Mouse (Mus musculus): Measurements from ENCODE around the gene Cxcl1.

Gene Cxcl1

DNA sequence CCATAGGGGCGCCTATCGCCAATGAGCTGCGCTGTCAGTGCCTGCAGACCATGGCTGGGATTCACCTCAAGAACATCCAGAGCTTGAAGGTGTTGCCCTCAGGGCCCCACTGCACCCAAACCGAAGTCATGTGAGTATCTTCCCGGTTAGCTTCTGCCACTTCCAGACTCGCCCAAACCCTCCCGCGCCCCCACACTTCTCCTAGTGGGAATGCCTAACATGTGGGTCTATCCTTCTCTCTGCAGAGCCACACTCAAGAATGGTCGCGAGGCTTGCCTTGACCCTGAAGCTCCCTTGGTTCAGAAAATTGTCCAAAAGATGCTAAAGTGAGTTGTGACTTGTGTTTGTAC lies 398 bp downstream of the Cxcl1 start:
- DNase-seq: no peak

DNA sequence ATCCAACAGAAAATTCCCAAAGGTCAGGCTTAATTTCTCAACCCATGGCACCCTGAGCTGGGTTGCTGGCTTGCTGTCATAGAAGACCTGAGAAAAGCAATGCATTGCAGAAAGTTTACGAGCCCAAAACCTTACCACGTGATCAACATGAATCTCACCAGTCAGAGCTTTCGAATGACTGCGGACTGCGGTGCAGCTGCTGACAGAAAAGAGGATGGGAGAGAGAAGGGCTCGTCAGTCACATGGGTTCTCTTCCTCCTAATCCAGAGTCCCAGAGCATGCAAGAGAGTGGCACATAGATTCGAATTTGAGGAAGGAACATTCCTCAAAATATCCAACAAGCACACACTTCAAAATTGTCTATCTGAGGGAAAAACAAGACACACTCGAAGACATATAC lies 3.2 kb downstream of the Cxcl1 start:
- DNase-seq: no peak

DNA sequence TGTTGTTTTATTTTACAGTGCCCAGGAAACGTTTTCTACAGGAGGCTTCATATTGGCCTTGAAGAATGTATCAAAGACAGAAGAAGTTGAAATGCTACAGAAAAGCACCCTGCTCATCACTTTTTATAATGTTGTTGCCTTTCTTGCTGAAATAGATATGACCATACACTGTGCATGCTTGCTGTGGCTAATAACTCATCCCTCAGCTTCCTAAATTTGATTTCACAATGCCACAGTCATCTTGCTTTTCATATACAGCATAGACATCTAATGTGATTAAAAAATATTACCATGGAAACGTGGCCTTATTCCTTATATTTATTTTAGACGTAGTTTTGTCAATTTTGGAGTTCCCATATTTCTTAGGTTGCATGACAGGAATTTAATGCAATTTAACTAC lies 6.4 kb downstream of the Cxcl1 start:
- no peak for DNase-seq

DNA sequence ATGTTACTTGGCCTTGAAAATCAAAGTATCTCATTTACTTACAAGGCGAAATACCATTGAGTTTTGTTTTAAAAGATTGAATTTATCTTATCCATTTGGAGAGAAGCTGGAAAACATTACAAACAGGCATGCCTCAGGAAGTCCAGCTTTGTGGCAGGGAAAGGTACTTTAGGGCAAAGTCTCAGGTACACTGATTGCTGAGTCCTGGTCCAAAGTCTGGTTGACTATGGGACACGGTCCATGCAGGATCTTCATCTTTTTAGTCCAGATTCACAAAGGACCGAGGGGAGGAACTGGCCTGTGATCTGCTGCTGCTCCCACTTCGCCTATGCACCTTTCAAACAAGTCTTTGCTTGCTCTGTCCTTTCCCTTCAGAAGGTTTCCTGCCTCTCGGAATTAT lies 8.3 kb downstream of the Cxcl1 start:
- DNase-seq: no peak

DNA sequence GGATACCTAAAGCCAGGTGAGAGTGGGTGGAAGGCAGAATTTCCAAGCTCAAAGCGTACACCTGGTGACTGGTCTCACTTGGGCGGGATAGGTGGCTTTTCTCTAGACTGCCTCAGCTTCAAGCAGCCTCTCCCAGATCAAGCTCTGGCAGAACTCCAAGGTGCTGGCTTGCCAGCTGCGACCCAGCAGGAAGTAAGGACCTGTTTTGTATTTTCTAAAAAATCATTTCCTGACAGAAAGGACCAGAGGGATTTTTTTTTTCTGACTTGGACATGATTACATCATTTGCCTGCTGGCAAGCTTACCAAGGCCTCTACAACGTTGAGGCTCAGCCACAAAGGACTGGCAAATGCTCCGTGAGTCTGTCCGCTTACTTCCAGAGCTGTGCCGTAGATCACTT lies 9.1 kb downstream of the Cxcl1 start:
- DNase-seq: peak; percentile 84

DNA sequence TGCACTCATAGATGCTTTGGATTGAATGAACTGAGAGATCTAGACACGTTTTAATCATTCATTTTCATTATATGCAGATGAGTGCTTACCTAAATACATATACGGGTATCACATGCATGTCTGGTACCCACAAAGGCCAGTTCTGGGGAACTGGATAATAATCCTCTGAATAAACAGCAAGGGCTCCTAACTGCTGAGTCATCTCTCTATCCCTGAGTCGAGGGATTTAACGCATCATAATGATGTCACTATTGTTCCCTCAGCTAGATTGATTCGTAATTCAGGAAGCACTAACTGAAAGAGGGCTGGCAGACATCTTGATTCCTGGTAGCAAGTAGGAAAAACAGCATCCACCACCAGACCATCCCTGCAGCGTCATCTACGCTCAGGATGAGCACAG lies 9.6 kb downstream of the Cxcl1 start:
- no peak for DNase-seq

DNA sequence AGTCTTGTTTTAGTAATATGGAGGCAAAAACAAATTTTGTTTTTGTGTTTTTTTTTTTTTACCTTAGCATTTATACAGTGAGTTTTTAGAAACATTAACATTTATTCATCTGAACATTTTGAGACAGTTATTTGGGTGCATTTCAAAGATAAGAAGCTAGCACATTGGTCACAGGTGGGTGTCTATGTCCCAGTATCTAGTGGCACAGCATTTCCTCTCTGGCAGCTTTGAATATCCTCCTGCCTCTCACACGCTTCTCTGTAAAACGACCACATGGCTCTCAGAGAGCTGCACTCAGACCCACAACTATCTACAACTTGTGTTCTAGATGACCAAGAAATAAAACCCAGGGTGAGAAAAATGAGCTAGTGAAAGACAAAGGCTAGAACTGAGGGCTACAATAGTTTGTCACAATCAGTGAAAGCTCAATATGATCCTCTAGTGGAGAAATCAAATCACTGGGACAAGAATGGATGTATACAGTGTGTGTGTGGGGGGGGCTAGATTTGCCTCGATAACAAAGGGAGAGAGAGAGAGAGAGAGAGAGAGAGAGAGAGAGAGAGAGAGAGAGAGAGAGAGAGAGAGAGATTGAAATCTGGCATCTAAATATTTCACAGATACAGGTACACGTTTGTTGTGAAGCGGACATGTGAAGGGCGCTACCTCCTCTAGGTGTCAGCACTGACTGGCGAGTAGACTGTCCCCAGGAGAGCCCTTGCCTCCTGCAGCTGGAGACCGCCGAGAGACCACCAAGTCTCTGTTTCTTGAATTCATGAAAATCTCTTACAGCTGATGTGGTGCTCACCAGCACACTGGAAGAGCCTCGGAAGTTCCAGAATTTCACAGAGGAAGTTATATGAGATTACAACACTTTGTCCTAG lies 11.6 kb downstream of the Cxcl1 start:
- DNase-seq: no peak

DNA sequence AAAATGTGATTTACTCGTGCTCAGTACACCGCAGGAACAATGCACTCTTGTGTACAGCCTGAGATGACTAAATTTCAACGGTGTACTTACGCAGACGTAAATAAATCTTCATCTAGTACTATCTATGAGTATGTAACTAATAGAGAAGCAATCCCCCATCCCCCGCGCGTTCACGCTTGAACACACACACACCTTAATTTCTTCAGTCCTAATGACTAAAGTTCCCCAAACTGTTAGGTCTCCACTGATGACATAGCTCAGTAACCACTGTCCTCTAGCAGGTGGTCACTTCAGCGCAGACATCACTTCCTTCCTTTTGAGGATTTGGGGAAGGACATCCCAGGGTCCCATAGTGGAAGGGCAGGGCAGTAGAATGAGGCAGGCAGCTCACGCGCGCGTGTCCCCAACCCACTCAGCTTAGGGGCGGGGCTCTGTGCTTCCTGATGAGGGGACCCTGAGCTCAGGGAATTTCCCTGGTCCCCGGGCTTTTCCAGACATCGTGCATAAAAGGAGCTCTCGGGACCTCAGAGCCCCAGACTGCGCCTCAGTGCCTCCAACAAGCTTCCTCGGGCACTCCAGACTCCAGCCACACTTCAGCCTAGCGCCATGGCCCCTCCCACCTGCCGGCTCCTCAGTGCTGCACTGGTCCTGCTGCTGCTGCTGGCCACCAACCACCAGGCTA lies 12.4 kb downstream of the Cxcl1 start, which contains the start of gene Cxcl2:
Gene Cxcl2 (plus strand): TSS at position 533 of the 682 bp plus-strand sequence.
- no peak for DNase-seq

DNA sequence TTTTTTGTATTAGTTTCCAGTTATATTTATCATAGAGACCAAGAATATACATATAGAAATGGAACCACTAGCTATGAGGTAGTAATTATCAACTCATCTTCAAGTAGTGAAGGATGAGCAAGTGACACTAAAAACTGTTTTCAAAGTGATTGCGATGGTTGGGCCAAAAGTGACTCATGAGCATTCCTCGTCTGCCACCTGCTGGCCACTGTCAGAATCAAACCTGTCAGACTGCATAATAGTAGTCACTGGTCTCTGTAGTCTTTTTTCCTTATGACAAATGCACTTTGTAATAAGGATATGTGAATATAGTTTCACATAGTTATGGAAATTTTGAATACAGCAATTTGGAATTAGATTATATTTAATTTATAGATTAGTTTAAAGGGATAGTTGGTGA lies 17.9 kb downstream of the Cxcl1 start:
- DNase-seq: peak; percentile 59

DNA sequence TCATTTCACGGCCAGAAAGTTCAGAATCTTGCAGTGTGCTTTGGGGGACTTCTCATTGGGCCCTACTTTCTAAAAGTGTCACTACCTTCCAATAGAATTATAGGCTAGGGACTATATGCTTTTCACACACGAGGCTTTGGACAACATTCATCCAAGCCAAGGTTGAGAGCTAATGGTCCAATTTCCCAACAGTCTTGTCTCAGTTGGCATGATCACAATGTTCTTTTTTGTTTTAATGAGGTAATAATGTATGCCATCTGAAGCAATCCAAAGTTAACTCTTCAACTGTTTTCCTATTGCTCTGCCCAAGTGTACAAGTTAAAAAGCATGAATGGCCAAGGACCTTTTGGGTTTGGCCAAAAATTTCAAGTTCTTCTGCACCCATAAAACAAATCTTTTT lies 28.5 kb downstream of the Cxcl1 start:
- DNase-seq: no peak

DNA sequence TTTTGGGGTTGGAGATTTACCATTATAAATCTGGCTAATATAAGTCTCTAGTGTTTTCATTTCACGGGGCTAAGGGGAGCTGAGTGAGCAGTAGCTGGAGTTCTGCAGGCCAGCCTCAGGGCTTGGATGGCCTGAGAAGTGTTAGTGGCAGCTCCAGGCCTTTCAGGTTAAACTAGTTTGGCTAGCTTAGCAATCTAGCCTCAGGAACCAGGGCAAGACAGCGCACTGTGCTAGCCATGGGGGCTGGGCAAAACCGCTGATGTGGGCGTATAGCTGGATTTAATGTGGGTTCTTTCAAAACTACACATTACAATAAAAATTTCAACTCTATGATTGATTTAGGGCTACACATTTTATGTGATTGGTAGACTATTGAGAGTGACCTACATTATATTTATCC lies 31.9 kb downstream of the Cxcl1 start:
- no peak for DNase-seq

DNA sequence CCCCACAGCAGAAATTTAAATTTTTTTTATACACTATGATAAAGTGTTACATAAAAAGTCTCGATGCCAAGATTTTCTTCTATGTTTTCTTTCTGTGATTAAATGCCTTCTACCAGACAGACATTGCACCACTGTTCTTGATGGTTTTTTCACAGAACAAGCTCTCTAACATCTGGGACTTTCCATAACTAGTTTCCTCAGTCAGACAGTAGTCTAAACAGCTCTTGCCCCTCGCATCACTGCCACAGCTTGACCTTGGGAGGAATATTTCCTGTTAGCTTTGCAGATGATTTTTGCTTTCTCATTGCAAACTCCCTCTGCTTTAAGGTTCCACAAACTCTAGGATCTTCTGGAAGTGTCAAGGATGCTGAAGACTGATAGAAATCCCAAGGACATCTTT lies 39.5 kb downstream of the Cxcl1 start:
- DNase-seq: no peak

DNA sequence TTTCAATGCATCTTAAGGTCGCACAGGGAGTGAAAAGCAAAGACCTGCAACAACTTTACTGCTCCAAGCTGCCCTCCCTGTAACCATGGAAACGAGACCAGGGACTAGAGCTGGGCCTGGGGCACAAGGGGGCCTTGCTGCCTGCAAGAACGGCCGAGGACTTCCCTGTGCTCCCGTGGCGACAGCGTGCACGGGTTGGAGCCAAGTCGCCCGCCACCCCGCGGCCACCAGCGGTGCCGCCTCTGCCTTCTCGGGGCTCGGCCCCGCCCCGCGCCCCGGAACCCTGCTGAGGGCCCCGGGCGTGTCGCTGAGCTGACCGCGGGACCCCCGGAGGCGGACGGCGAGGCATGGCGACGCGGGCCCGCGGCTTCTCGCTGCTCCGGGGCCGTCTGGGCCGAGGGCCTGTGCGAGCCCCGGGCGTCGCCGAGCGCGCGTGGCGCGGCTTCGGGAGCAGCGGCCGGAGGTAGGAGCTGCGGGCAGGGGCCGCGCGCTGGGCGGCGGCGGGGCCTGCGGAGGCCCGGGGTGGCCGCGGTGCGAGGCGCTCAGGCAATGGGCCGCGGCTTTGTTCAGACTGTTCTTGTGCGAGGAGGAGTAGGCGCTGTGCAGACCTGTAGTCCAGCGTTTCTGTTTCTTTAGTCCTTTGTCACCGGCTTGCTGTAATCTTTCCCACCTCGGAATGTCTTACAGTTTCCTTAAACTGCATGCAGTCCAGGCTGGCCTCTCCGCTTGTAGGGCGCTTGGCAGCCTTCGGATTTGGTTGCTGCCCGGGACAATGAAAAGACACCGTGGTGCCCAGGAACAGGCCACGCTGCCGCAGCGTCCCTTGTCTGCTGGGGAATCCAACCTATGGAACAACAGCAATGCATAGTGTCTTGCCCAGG lies 40.2 kb downstream of the Cxcl1 start, which contains the start of gene Mthfd2l:
Gene Mthfd2l (plus strand): TSS at position 147 of the 881 bp plus-strand sequence.
- DNase-seq: peak; percentile 51

DNA sequence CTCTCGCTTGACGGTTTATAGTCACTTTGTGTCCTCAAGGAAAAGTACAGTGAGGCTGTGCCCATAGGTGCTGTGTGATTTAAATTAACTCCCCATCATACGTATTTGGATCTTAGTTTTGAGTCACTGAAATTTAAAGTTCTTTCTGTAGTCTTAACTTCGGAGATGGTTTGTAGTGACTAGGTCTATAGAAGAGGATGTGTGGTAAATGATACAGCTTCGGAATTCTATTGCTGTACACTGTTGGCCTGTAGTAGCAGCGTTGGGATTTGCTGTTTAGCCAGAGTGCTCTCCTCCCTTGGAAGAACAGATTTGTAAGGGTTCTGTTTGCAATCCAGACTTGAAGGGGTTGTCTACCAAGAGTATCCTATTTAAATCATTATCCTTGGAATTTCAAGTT lies 40.9 kb downstream of the Cxcl1 start:
- DNase-seq: peak; percentile 10

DNA sequence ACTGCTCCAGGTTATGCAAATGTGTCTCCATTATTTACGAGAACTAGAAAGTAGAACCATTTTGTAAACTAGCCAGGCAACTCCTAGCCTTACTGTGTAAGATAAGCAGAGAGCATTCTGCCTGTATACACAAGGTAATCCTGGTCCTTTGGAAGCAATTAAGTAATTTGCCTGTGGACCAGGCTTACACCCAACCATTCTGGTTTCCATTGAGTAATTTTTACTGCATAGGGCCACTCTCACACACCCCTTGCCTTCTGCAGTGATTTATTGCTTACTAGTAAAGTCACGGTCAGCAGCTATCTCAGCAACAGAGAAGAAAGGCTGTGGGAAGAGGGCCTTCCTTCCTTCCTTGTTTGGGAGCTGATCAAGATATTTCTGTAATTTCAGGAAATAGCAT lies 45.7 kb downstream of the Cxcl1 start:
- DNase-seq: no peak
